Comparison of ENCODE assay signal across 10 mouse cellular contexts in the genomic region with DNA sequence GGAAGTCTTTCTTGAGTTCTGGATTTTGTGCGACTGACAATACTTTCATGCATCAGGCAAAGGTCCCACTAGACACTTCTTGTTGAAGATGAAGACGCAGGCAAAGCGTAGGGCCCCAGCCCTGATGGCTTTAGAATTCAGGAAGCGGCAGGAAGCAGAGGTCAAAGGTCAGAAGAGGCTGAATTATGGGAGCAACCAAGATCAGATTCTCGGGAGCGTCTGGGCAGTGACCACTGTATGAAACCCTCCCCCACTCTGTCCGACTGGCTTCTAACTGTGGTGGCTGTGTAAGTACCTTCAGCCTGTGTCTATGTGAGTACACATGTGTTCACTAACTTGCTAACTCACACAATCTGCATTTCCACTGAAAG.
DNase-seq lines count a peak whose midpoint lies in the region; ATAC-seq and TF ChIP-seq lines count a peak whose summit lies in the region.
"Had no signal": no experiment of that assay in that cellular context is flagged by ENCODE, and none has a peak within 500 bp of the region (broad histone marks: within the 10 kb centered on the region; RNA-seq: fewer than 3 reads in every experiment).

No protein-coding gene starts in this region.

- H3K9me3 ChIP-seq in hindbrain, embryonic 13.5 days: no peaks in the 10 kb centered on the region
- H3K9me3 ChIP-seq in neural tube, embryonic 13.5 days: no peaks in the 10 kb centered on the region

- ATAC-seq in hindbrain, embryonic 13.5 days (ENCODE audit: low FRiP score): no peak
- ATAC-seq in neural tube, embryonic 13.5 days (ENCODE audit: low read depth): no peak

- WGBS in hindbrain, embryonic 13.5 days: 53% methylated on average over 7 of the region's 7 CpGs
- WGBS in neural tube, embryonic 13.5 days: 50% methylated on average over 7 of the region's 7 CpGs
- WGBS in cerebellum, adult 2 months: 80% methylated on average over 7 of the region's 7 CpGs

- H3K9ac ChIP-seq in hindbrain, embryonic 13.5 days: no peak overlapping the region
- no peak overlapping the region for H3K9ac ChIP-seq in neural tube, embryonic 13.5 days

- no peak overlapping the region for H3K4me2 ChIP-seq in hindbrain, embryonic 13.5 days
- H3K4me2 ChIP-seq in neural tube, embryonic 13.5 days: no peak overlapping the region
- H3K4me2 ChIP-seq: heart, embryonic 11.5 days; liver, embryonic 11.5 days had no signal

- peaks cover 17% of the 10 kb centered on the region for H3K4me1 ChIP-seq in hindbrain, embryonic 13.5 days (replicated peaks)
- peaks cover 26% of the 10 kb centered on the region for H3K4me1 ChIP-seq in neural tube, embryonic 13.5 days (replicated peaks)
- peaks cover 5% of the 10 kb centered on the region; the same call in 1 of the 2 replicates for H3K4me1 ChIP-seq in cerebellum, adult 2 months (ENCODE audit: control insufficient read depth, insufficient read depth, low read length)

- TF ChIP-seq CTCF in cerebellum, adult 2 months (IDR thresholded peaks at IDR 0.05; ENCODE audit: borderline replicate concordance, insufficient read depth, low read depth, low read length): no peak

- no peaks in the 10 kb centered on the region for H3K27me3 ChIP-seq in hindbrain, embryonic 13.5 days
- no peaks in the 10 kb centered on the region for H3K27me3 ChIP-seq in neural tube, embryonic 13.5 days
- no peaks in the 10 kb centered on the region for H3K27me3 ChIP-seq in cerebellum, adult 2 months (ENCODE audit: control insufficient read depth, insufficient read depth, low read length)

- peak; percentile 28 for DNase-seq in kidney, postnatal 14 days
- no peak for DNase-seq in kidney, postnatal 36 days
- DNase-seq in embryo, embryonic 10 days (ENCODE audit: low spot score): peak; percentile 85
- no peak for DNase-seq in cerebellum, postnatal 36 days
- DNase-seq in adrenal gland, postnatal 4 days (ENCODE audit: low spot score in 2 of 2): no peak
- no peak for DNase-seq in cerebellum, adult 2 months

- H3K27ac ChIP-seq in hindbrain, embryonic 13.5 days: peak overlapping the region; percentile 77; the same call in 1 of the 2 replicates
- peak overlapping the region; percentile 83 for H3K27ac ChIP-seq in neural tube, embryonic 13.5 days (replicated peaks)
- H3K27ac ChIP-seq in cerebellum, adult 2 months (ENCODE audit: insufficient read depth, low read length): no peak overlapping the region; the same call in 1 of the 2 replicates

- no peak for TF ChIP-seq POLR2A in cerebellum, adult 2 months (IDR thresholded peaks at IDR 0.05; ENCODE audit: borderline replicate concordance, insufficient read depth, low read length)

- no peaks in the 10 kb centered on the region for H3K36me3 ChIP-seq in hindbrain, embryonic 13.5 days
- no peaks in the 10 kb centered on the region for H3K36me3 ChIP-seq in neural tube, embryonic 13.5 days

- H3K4me3 ChIP-seq in hindbrain, embryonic 13.5 days: no peak overlapping the region
- no peak overlapping the region for H3K4me3 ChIP-seq in neural tube, embryonic 13.5 days
- H3K4me3 ChIP-seq in cerebellum, adult 2 months (replicated peaks; ENCODE audit: insufficient read depth, low read depth, low read length): no peak overlapping the region

Comparison
In these comparisons a context has a peak if more than half of its experiments do, and no peak if none do; other contexts are left out.
1. DNase-seq: peak in kidney, postnatal 14 days (single experiment) and embryo, embryonic 10 days (single experiment); none in kidney, postnatal 36 days (0 of 2), cerebellum, postnatal 36 days (0 of 2), adrenal gland, postnatal 4 days (0 of 2) and cerebellum, adult 2 months (0 of 2).